Mouse (Mus musculus): Measurements from ENCODE around the gene Uqcrq.

The Uqcrq gene

DNA sequence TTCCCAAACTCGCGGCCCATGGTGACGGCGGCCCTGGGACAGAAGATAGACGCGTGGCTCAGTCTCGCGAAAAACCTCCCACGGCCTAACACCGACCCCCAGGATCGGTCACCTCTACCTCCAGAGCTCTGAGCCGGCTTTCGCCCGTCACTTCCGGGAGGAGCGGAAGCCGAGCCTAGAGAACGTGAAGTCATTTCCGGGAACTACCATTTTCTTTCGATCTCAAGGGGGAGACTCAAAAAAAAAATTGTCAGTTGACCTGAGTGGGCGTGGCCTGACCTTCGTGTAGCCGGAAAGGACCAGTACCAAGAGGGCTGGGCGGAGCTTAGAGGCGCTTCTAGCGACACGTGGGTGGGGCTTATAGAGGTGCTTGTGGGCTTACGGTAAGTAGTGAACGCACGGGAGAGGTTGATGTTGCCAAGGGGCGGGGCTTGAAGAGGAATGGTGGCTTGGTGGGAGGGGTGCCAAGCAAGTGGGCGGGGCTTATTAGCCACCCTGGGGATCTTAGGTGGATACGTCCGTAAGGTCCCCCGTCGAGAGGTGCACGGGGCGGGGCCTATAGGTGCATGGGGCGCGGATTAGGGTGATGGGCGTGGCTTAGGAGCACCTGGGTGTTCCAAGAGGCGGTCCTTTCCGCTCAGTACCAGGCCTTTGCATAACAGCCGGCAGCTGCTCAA is at the start of gene Uqcrq, which contains the start of gene Gdf9:
Gene Uqcrq (minus strand): TSS at position 162 of the 677 bp plus-strand sequence.
Gene Gdf9 (plus strand): TSS at position 354 of the 677 bp plus-strand sequence.
- peak; percentile 100 for DNase-seq

DNA sequence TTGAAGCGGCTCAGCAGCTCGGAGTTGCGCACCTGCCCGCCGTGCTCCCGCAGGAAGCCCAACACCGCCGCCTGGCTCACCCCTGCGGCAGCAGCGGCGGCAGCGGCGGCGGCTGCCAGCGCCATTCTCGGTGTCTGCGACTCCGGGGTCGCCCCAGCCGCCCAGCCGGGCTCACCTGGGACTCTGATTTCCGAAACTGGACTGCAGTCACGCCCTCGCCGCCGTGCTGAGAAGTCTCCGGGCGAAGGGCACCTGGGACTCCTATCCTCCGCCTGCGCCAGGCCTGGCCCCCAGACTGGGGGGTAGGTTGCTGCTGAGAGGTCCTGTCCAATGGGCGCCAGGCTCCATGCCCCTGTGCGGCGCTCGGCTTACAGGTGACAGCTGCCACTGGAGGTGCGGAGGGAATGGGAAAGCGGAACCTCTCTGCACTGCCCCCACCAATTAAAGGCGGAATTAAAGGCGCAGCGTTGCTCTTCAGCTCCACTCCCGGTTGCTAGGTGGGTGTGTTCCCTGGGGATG is 49.2 kb upstream of the Uqcrq start, which contains the start of the genes Gm9945 and Sowaha:
Gene Gm9945 (plus strand): TSS at position 384 of the 519 bp plus-strand sequence.
Gene Sowaha (minus strand): TSS at position 492 of the 519 bp plus-strand sequence.
- DNase-seq: peak; percentile 70

DNA sequence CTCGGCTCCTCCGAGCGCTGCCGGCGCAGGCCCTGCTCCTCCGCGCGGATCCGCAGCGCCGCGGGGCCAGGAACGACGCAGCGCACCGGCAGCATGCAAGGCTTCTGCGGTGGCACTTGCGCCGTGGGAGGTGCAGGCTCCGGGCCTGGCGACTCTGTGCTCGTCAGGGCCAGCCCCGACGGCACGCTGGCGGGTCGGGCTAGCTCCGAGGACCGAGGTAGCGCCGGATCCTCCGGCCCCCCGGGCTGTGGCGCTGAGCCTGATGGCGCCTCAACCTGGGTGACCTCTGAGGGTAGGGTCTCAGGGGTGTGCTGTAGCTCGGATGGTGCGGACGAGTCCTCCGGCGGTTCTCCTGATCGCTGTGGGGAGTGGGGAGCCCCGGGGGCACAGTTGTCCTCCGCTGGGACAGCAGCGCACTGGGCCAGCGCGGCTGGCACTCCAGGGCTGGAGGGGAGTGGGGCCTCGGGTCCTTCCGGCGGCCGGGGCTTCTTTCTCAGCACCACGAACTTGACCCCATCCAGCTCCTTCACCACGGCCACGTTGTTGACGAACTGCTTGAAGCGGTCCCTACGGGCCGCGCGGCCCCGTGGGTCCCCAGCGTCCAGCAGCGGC is 48.6 kb upstream of the Uqcrq start:
- DNase-seq: peak; percentile 67

DNA sequence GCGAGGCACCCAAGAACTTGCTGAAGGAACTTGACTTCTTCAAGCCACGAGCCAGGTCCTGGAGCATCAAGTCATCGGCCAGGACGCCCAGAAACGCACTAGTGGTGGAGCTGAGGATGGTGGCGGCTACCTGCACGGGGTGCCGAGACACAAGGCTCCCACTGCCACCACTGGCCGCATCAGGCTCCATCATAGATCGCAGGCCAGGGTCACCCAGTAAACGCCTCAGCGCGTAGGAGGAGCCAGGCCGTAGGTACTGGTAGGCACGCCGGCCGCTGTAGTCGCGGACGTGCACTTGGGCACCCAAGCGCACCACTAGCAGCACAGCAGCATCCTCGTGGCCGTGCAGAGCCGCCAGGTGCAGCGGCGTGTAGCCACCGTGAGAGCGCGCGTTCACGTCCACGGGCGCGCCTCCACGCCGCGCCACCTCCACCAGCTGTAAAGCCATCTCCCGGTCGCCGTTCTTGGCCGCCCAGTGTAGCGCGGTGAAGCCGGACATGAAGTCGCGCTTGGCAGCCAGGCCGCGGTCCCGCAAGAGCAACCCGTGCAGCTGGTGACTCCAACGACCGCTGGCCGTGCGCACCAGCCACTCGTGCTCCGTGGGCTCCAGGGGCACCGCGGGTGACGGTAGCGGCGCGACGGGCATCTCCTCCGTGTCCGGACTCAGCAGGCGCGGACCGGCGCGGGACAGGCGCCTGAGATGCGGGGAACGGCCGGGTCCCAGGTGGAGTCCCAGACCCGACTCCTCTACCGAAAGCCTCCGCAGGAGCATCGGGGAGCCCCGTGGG is 47.9 kb upstream of the Uqcrq start:
- DNase-seq: peak; percentile 63

DNA sequence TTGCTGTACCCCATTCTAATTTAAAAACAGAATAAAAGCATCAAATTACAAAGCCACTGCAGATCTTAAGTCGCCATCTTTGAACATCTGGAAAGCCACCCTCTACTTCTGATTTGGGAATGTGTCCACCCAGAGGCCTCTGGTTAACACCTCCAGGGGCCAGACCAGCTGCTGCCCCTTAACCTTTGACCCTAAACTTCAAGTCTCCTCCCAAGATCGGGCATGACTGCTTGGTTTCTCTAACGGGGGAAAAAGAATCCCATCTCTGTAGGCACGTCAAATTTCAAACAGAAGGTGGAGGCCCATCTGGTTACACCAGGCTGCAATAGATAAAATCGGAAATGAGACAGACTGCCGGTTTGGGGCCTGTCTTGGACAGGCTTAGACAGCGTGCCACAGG is 47.2 kb upstream of the Uqcrq start:
- DNase-seq: no peak

DNA sequence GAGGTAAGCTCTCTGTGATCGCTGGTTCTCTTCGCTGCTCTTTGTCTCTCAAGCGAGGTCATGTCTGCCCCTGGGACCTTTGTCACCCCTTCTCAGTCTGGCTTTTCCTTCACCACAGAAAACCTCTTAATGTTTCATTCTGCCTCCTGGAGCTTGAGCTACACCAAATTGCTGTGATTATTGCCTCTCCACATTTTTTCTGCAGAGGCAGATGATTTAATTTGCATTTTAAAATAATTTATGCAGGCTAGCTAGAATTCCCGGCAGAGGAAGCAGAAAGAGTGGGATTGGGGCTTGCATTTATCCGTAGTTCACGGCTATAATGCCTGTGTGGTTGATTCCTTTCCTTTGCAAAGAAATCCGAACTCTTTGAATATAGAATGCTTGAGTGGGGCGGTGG is 45.0 kb upstream of the Uqcrq start:
- DNase-seq: no peak

DNA sequence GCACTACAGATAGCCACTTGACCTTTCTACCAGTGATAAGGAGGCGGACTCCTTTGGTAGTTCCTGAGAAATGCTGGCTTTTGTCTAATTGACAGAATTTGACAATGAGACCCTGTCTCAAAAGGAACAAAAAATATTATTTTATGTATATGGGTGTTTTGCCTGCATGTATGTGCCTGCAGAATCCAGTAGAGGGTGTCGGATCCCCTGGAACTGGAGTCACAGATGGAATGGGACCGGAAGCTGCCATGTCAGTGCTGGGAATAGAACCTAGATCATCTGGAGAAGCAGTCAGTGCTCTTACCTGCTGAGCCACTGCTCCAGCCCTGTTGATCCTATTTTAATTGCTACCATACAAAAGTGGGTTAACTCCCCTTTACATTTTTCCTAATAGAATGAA is 42.1 kb upstream of the Uqcrq start:
- DNase-seq: no peak

DNA sequence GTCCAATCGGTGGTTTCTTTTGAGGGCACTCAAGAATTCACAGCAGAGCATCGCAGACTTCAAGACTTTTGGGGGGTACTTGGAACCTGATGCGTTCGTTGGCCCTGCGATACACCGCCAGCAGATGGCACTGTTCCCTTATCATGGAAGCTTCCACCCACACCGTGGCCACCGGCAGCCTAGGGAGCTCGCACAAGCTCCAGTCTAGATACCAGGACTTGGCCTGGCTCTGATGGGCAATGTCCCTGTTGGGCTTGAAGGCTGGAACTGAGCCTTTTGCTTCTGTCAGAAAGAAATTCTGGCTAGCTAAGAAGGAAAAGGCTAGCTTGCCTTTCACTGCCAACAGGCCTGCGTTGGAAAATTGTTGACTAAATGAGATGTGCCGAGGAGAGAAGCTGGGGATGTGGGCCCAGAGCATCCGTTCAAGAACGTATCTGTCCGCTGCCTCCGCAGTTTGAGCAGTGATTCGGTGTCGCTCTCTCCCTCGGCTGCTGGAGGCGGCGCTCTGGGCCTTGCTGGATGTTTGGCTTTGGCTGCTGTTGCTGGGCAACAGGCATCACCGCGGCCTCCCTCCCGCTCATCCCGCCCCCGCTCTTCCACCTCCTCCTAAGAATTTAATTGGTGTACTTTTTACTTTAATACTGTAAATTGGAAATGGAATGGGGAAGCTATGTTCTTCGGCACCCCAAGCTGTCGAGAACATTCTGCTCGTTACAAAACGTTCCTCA is 39.5 kb upstream of the Uqcrq start, which contains the start of gene Gm9837:
Gene Gm9837 (minus strand): TSS at position 512 of the 728 bp plus-strand sequence.
- peak; percentile 94 for DNase-seq

DNA sequence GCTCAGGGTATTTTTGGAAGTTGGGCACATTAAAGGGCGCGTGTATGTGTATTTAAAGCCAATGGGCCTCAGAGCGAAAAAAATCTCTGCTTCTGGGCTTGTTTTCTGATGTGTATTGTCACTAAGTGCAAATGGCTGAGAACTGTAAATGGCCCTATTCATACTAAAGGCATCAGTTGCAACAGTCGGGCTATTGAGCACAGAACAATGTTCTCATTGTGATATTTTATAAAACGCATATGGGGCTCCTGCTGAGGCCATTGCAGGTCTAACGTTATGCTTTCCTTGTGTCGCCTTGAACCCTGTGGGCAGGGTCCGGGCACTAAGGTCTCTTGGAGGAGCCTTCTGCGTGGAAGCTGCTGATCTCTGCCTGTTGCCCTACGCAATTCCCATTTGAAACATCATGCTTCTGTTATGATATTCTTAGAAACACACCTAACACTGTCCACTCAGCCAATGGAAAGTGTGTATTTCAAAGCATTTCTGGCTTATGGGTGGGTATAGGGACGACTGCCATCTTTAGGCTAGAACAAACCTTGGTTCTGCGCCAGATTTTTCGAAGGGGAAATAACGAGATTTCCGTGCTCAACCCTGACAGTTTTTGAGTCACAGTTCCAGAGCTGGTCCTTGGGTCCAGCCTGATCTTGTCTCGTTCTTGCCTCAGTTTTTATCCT is 38.8 kb upstream of the Uqcrq start:
- DNase-seq: peak; percentile 67

DNA sequence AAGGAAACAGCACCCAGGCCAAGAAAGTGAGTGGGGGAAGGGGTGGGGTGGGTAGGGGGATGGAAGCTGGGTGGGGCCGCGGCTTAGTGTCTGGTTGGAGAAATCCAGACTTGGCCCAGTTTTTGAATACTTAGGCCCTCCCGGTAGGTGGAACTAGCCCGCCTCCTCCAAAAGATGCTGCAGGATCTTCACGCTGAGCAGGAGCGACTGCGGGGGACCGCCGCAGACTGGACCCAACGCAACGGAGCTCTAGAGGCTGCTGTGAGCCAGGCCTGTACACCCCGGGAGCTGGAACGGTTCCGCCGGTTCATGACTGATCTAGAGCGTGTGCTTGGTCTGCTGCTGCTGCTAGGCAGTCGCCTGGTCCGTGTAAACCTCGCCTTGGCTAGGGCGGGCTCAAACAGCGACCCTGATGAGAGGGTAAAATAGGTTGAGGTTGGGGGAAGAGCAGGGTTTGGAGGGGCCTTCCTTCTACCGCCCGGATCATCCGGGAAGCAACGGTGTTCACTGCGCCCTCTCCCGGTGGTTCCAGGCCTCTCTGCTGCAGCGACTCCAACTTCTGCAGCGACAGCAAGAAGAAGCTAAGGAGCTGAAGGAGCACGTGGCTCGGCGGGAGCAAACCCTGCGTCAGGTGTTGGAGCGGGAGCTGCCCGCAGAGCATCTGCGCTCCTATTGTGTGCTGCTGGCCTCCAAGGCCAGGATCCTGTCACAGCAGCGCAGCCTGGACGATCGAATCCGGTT is 35.8 kb upstream of the Uqcrq start:
- peak; percentile 88 for DNase-seq

DNA sequence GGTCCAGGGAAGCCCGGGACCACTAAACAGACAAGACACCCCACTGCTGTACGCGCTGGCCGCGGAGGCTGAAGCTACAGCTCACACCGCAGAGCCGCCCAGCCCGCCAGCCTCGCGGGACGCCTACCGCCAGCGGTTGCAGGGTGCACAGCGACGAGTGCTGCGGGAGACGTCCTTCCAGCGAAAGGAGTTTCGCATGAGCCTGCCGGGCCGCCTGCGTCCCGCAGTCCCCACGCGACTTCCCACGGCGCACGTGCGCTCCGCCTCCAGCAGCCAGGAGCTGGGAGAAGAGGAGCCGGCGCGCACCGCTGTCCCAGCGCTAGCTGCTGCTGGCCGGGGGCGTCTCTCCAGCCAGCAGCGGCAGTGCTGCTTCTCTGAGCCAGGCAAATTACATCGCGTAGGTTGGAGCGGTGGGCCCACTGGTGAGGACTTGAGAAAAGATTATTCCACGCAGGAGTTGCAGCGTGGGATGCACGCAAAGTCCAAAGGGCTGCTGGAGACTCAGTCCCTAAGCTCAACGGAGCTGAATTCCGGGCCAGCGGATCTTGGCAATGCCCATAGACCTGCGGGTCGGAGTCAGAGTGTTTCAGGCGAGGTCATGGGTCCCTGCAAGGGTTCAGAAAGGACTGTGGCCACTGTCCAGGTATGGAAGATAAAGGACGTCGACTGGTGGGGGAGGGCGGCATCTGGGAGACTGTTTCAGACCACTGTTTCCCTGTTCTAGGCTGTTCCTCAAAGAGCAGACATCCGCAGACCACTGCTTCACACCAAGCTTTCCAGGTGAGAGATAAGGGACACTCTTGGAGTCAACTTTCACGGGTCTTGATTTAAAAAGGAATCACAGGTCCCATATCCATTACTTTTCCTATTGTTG is 33.2 kb upstream of the Uqcrq start:
- peak; percentile 67 for DNase-seq

DNA sequence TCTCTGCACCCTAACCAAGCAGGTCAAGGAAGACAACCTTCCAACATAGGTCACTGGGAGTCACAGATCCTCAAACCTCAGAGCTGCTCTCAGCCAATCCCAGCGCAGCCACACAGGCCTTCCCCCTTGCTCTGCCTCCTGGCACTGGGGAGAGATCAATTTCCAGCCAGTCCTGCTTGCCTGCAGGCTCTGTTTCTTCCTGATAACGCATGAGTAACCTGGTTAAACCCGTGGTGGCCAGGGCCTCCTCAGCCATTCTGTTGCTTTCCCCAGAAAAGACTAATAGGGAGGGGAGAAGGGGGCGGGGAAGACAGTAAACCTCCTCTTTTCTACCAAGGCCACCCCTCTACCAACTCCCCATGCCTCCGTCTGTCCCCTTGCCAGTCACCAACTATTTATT is 31.1 kb upstream of the Uqcrq start:
- peak; percentile 54 for DNase-seq

DNA sequence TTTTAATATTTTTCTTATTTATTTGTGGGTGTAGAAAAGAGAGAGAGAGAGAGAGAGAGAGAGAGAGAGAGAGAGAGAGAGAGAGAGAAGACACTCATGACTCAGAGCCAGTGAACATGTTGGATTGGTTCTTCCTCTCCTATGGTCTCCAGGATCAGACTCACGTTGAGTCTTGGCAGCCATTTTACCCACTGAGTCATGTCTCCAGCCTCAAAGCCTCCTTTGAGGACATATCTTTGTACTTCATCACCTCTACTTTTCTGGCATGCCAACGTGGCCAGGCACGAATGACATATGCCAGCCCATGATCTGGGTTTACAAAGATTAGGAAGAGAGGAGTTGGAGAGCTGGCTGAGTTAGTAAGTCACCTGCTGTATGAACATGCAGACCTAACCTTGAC is 29.6 kb upstream of the Uqcrq start:
- no peak for DNase-seq

DNA sequence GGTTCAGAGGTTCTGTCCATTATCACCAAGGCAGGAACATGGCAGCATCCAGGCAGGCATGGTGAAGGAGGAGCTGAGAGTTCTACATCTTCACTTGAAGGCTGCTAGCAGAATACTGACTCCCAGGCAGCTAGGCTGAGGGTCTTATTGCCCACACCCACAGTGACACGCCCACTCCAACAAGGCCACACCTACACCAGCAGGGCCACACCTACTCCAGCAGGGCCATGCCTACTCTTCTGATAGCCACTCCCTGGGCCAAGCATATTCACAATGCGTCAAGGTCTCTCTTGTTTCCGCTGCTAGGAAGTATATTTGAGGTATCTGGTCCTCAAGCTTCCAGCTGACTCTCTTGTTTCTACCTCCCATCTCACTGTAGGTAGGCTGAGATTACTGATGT is 28.4 kb upstream of the Uqcrq start:
- DNase-seq: no peak

DNA sequence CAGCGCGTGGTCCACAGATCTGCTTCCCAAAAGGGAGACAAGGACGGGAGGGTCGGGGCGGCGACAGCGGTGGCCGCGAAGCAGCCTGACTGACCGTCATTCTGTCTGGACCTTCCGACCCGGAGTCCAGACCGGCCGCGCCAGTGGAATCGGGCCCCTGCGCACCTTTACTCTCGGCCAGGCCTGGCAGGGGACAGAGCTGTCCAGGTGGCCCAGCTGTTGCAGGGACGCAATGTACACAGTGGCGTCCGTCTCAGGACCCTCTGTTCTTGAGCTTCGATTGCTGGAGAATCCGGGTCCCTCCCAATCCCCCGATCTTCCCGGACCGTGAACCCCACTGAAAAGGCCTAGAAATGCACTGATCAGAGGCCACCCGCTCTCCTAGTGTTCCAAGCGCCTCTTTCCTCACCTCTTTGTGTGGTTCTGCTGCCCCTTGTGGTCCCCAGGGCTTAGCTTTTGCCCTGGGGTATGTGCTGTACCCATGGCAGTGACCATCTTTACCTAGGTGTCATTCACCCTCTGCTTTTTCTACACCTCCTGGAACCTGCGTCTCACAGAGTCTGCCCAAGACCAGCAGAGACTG is 26.8 kb upstream of the Uqcrq start:
- DNase-seq: peak; percentile 46

DNA sequence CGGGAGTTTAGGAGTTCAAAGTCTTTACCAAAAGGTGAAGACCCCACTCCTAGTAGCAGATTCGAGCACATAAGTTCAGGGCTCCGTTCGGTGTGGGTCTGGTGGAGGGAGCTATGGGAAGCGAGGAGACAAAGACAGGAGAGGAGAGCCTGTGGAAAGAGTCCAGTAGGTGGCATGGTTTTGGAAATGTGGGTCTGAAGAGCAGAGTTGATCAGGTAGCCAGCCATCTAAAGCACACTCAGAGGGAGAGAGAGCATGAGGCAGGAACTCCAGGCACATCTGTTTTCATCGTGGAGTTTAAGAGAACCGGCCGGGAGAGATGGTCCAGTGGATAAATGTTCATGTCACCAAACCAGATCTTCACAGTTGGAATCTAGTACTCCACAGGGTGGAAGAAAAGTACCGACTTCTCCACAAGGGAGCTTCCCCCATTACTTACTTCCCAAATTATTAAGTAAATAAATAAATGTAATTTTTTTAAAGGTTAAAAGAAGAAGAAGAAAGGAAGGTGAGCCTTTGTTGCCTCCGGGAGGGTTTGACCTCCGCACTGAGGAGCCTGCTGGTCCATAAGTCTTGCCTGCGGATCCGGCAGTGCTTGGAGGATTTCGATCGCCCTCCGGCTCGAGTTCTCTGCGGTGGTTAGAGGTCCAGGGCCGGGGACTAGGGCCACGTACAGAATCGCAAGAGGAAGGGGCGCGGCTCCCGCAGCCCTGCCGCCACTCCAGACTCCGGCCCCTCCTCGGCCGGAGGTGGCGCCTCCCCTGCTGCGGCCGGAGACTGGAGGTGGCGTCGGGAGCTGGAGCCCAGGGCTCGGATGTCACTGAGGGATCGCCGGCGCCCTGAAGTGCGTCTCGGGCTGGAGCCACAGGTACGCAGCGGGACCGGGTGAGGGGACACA is 26.1 kb upstream of the Uqcrq start, which contains the start of the genes Gm10447 and Shroom1:
Gene Gm10447 (minus strand): TSS at position 637 of the 898 bp plus-strand sequence.
Gene Shroom1 (plus strand): TSS at position 732 of the 898 bp plus-strand sequence.
- peak; percentile 63 for DNase-seq

DNA sequence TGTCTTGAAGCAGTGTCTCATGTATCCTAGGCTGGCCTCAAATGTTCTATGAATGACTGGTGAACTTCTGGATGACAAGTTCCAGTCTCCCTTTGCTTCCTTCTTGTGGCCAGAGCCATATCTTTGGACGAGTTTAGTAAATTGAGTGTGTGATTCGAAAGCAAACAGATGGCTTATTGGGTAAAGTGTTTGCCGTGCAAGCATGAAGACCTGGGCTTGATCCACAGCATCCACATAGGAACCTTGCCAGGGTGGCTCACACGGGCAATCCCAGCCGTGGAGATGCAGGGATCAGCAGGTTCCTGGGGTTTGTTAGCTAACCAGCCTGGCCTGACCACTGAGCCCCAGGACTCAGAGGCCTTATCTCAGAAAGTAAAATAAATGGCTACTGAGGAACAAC is 22.4 kb upstream of the Uqcrq start:
- no peak for DNase-seq

DNA sequence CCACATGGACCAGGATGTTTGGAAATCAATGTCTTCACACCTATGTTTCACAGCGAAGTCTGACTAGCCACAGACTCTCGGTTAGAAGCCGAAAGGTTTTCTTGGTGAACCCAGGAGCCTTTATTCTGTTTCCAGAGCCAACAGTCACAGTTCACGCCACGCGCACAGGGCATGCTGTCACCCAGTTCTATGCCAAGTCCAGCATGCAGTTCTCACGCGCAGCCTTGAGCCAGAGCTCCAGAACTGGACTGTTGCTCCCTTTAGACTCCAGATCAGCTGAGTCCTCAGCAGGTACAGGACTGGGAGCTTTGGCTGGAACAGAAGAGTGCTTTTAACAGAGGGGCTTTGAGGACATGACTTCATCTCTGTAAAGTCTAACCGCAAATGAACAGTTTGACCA is 21.8 kb upstream of the Uqcrq start:
- DNase-seq: no peak

DNA sequence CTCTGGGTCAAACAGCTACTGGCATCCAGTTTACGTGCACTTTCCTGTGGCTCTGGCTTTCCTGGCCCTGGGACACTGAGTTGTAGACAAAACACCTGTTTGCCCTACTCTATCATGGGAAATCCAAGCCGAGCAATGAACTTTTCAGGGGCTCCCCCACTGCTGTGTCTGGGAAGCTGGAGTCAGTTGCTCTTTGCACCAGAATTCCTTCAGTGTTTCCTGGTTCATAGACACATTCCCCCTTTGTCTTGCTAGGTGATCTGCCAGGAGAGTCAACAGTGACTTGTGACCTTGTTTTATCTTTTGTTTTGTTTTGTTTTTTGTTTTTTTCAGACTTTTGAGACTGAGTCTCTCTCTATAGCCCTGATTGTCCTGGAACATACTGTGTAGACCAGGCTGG is 20.7 kb upstream of the Uqcrq start:
- DNase-seq: no peak

Measured in retina, postnatal 1 day (tissue).